Mouse (Mus musculus): ENCODE results near the gene Gm17949.
"Not testable (repeated sequence)": the region's sequence is repeated elsewhere in the genome, so short reads cannot be mapped to it uniquely, and the experiment has no call there.

The Gm17949 gene

DNA sequence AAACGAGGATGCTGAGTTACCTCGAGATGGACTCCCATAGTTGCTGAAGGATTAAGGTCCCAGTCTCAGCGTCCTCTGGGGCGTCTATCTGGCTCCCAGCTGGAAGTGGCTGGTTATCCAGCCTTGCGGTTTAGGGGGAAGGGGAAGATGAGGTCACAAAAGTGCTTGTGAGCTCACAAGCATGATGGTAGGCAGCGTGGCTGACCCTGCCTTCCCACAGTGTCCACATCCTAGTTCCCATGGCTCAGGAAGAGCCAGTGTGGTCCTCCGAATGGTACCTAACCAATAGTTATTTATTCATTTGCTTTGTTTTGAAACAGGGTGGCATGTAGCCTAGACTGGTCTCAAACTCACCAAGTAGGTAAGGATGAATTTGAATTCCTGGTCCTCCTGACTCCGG lies 30.3 kb downstream of the Gm17949 start, which contains the start of gene Slc25a41:
Gene Slc25a41 (minus strand): TSS at position 101 of the 400 bp plus-strand sequence.
- DNase-seq (ENCODE audit: low read depth, low spot score): no peak

DNA sequence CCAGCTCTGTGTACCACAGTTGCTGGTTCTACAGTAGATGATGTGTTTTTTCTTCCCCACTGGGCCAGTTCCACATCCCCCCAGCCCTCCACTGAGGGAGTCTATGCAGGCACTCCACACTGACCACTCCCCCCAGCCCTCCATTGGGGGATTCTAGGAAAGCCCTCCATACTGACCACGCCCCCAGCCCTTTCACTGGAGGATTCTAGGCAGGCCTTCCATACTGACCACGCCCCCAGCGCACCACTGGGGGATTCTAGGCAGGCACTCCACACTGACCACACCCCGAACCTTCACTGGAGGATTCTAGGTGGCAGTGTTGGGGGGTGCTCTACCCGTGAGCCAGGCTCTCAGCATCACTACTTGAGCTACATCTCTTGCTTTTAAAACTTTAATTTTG lies 36.1 kb downstream of the Gm17949 start:
- no peak for DNase-seq (ENCODE audit: low read depth, low spot score)

DNA sequence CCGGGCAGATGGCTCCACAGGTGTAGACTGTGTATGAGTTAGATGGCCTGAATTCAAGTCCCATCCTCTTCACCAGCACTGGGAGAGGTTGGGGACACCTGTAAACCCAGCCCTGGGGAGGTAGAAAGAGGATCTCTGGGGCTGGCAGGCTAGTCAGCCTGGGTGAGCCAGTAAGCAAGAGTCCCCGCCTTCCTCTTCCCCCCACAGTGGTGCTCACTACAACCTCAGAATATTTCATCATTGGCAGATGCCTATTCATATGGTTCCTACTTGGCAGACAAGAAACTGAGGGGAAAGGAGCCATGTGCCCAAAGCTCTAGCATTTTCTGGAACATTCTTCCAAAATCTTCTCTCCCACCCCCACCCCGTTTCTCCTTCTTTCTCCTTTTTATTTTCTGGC lies 37.5 kb downstream of the Gm17949 start:
- no peak for DNase-seq (ENCODE audit: low read depth, low spot score)

DNA sequence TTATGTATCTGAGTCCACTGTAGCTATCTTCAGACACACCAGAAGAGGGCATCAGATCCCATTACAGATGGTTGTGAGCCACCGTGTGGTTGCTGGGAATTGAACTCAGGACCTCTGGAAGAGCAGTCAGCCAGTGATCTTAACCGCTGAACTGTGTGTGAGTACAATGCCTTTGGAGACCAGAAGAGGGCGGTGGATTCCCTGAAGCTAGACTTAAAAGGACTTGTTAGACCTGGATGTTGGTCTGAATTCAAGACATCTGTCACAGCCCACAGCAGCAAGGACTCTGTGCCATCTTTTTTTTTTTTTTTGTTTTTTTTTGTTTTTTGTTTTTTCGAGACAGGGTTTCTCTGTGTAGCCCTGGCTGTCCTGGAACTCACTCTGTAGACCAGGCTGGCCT lies 40.4 kb downstream of the Gm17949 start:
- not testable (repeated sequence) for DNase-seq (ENCODE audit: low read depth, low spot score)

DNA sequence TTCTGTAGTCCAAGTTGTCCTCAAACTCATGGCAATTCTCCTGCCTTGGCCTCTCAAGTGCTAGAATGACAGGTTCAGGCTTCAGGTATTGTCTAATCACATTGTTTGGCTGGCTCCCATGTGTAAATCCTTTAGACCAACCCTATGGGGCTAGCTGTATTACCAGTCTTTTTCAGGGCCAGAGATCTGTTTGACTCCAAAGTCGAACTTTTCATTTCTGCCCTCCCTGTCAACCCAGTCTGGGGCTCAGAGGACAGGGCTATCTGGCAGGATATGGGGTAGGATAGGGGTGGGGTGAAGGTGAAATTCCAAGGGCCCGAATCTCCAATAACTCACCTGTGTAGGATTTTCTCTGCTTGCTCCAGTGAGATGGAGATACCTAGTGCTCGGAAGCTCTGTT lies 45.0 kb downstream of the Gm17949 start:
- no peak for DNase-seq (ENCODE audit: low read depth, low spot score)

DNA sequence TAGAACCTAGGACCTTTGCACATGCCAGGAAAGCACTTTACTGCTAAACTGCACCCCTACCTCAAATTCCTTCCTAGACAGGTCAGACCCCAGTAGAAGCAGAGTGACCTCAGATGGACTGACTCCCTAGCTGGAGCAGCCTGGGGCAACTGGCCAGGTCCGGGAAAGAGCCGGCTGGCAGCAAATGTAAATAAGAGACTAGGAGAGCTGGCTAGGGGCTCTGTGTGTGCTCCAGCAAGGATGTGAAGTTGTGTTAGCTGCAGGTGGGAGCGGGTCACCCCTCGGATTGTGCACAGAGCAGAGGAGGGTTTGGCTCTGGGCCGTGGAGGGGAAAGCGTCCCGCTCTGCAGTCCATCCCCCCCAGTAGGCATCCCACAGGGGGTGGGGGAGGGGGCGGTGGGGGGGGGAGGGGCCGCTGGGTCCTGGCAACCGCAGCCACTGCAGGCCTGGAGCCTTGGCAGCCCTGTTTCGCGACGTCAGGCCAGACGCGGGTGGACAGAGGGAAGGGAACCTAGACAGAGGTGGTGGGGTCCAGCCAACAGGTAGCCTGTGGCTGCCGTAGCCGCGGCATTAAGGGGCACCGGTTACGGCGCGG lies 47.7 kb downstream of the Gm17949 start, which contains the start of gene Crb3:
Gene Crb3 (plus strand): TSS at position 215 of the 595 bp plus-strand sequence.
- no peak for DNase-seq (ENCODE audit: low read depth, low spot score)

DNA sequence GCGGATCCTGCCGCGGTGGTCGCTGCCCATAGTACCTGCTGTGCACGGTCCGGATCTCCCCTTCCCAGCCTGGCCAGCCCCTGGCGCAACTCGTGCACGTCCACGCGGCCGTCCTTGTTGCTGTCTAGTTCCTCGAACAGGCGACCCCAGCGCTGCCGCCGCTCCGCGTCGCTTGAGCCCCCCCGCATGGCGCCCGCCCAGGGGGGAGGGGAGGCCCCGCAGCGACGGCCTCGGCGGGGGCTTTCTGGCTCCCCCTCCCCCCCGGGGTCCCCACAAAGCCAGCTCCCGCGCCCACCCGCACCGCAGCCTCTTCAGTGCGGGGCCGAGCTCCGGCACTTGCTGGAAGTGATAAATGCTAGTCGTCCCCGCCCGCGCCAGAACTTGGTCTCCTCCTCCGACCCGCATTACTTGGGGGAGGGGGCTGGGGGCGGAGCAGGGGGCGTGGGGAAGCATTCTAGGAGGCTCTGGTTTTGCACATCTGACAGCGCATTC lies 48.3 kb downstream of the Gm17949 start, which contains the start of gene Slc25a23:
Gene Slc25a23 (minus strand): TSS at position 378 of the 492 bp plus-strand sequence.
- DNase-seq (ENCODE audit: low read depth, low spot score): peak; percentile 37

DNA sequence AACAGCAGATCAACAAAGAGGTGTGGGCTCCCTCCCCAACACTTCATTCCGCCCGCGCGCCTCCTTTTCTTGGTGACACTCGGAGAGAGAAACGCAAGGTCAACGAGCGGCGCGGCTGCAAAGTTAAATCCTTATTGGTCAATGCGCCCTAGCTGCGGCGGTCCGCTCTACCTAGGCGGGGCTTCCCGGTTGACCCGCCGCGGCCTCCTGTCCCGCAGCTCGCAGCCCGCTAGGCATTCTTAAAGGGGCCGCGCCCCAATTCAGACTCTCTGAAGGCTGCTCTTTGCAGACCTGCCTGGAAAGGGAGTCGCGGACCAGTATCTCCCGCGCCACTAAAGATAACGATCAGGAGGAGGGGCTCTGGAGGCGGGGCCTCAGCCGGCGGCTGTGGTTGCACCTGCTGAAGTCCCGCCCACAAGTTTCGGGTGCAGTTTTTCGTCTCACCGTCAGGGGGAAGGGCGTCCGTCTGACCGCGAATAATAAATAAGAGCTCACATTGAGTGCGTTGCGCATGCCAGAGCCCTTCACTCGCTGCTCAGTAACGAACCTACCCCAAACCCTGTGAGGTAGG lies 49.0 kb downstream of the Gm17949 start:
- DNase-seq (ENCODE audit: low read depth, low spot score): peak; percentile 92

DNA sequence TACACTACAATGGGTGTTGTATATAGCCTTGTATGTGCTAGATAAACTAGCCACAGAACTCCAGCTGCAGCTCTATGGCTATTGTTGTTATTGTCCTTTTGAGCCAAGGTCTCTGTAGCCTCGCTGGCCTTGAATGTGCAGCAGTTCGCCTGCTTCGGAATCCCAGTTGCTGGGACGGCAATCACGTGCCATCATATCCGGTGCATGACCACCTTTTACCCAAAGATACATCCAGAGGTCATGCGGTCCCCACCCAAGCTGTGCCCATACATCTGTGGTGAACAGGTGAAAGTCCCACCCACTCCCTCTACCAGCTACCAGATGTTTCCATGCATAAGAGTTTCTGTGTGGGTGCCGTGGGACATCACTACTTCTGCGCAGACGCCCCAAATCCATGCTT lies 49.8 kb downstream of the Gm17949 start:
- DNase-seq (ENCODE audit: low read depth, low spot score): no peak

DNA sequence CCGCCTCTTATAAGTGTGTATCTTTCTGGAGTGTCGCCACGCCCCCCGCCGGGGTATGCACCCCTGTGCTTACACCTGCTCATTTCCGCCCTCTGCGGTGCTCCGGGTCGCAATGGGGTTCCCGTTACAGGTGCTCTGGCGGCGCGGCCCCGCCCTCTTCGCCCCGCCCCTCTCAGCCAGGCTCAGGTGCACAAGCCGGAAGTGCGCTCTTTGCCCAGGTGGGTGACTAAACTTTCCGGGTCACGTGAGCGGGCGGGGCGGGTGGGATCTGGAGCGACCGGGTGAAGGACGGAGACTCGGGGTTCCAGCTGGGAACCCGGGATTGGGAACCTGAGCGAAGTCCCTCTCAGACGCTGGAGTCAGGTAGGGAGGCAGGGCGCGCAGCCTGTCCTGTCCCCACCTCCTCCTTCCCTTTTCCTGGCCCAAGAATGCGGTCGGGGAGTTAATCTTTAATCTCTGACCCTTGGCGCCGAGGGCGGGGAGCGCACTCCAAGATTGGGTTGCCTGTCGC lies 50.8 kb downstream of the Gm17949 start:
- DNase-seq (ENCODE audit: low read depth, low spot score): no peak

DNA sequence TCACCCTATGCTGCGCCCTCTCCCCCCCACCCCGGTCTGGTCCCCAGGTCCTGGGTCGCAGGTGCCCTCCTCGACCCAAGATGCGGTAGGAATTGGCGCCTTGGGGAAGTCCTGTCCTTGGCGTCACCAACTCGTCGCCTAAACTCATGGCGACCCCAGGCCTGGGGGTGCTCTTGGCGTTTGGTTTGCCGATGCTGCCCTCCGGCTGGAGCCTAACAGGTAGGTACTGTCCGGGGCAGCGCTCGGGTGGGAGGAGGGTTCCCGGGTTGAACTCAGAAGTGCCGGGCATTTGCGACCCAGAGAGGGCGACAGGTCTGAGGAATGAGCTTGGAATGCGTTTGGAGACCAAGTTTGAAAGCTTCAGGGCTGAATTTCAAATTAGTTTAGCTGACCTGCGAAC lies 51.3 kb downstream of the Gm17949 start:
- no peak for DNase-seq (ENCODE audit: low read depth, low spot score)

DNA sequence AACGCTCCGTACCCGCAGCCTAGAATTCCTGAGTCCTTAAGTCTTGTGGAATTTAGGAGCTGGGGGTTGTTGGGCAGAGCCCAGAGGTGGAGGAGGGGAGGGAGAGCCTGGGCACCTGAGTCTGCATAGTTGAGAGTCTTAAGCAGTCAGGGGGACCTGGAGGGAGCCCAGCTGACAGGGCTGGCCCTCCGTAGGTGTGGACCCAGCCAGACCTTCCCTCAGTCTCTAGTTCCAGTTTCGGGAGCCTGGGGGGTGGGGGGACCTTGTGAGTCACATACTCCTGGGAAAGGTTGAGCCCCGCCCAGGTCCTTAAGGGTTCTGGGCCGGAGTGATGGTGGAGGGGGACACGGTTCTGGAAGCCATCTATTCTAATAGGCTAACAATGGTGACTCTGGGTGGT lies 51.8 kb downstream of the Gm17949 start:
- DNase-seq (ENCODE audit: low read depth, low spot score): no peak

DNA sequence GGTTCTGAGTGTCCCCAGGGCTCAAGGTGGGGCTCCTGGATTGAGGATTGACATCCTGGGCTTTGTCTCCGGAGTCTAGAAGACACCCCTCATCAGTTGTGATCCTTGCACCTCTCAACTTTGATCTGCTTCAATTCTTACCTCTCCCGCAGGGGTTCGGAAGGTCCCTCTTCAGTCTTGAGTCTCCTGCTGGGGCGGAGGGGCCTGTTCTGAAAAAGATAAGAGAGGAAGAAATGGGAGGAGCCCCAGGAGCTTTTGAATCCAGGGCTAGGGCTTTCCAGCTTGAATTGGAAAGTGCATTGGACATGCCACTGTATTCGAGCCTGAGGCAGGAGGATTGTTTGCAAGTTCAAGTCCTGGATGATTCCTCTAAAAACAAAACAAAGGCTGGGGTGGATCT lies 55.6 kb downstream of the Gm17949 start:
- DNase-seq (ENCODE audit: low read depth, low spot score): no peak

DNA sequence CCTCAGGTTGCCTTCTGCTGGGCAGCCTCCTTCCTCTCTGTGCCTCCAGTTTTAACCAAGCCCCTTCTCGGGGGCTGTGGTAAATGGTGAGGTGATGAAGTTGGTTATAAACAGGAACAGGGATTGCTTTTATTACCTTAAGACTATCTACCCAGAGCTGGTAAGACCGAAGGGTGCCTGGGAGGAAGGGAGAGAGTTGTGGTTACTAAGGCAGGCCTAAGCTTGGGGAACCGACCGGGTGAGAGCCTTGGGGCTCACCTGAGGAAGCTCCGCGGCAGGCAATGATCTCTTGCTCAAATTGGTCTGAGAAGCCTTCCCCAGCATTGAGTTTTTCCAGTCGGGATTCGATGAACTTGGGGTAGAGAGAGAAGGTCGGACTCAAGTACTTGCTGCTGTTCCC lies 59.0 kb downstream of the Gm17949 start:
- DNase-seq (ENCODE audit: low read depth, low spot score): no peak

DNA sequence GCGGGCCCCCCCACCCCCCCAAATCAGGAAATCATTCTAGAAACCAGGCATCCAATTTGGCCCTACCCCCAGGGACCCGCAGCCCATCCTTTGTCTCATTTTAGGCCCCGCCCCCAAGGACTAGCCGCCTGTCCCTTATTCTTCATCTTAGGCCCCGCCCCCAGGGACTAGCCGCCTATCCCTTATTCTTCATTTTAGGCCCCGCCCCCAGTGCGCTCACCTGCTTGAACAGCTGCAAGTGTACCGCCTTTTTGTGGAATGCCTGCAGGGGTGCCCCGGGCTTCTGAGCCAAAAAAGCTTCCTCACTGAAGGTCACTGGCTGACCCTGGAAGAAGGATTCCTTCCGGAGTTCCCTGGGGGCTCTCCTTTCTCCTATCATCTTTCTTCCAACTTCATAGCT lies 59.4 kb downstream of the Gm17949 start:
- DNase-seq (ENCODE audit: low read depth, low spot score): no peak
